Mouse (Mus musculus) kidney, adult 2 months (tissue): ENCODE measurements at regions not wholly inside any gene's neighbourhood (a gene's known extent, or its start where the extent isn't known, plus 50 kb on each side); places are given as distances from the start of the nearest gene placed in this dataset.

ENCODE experiments used
- CTCF ChIP-seq: fragments of 200-500 bp; conservative IDR thresholded peaks from 2 replicates; pipeline ENCODE4 v1.5.1; 2011; ENCODE audit warnings: low read depth, mild to moderate bottlenecking, control low read depth, low read length, moderate library complexity, mixed read lengths; ENCODE audit not compliant: insufficient read depth, insufficient read length
- POLR2A ChIP-seq: fragments of 200-500 bp; IDR thresholded peaks from one replicate; pipeline ENCODE4 v1.6.1; 2011; ENCODE audit warnings: low read depth, low read length, control low read depth

DNA sequence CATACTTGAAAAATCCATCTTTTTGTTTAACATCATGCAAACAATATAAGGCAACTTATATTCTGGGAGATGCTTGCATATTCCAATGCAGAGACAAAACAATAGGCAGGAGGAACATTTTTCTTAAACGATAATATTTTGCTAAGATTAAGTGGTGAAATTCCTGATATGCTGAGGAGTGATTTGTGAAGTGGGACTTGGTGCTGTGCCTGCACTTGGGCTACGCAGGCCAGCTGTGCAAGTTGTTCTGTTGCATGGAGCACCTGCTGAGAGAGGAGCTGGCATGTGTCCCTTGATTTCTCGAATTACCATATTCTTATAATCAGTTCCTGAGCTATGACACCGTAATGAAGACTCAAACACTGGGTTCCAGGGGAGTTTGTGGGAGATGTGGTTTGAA is 316.1 kb upstream of the Itga1 start:
- no peak for TF ChIP-seq CTCF
- TF ChIP-seq POLR2A, result no peak
